14 mouse cellular contexts compared by ENCODE assay signal in the genomic region with DNA sequence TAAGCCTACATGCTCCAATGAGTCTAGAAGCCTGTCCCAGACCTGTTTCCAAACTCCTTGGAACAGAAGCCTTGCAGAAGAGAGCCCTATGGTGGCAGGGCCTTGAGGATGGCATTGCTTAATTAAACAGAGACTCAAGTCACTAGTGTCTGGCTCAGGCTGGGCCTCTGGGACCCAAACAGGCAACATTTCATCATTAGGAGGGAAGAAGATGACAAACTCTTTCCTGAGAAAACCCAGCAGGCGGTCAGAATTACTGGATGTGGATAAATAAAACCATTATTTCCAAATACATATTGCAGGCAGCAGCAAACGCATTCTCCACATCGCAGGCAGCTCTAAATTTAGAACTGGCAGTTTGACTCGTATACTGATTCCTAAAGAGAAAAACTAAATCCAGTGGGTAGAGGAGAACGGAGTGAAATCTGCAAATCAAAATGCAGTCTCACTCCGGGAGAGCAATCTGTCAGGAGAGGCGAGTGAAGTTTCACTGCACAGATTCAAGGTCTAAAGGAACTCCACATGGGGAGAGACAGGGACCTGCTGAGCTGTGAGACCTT.
DNase-seq lines count a peak whose midpoint lies in the region; ATAC-seq and TF ChIP-seq lines count a peak whose summit lies in the region.
"Had no signal": no experiment of that assay in that cellular context is flagged by ENCODE, and none has a peak within 500 bp of the region (broad histone marks: within the 10 kb centered on the region; RNA-seq: fewer than 3 reads in every experiment).

No protein-coding gene starts in this region.

- TF ChIP-seq POLR2A in kidney, adult 2 months (IDR thresholded peaks at IDR 0.05; ENCODE audit: low read depth, low read length), result no peak

- peak; percentile 7 for DNase-seq in kidney, adult 2 months
- no peak for DNase-seq in kidney, adult 18-20 months
- DNase-seq in lung, postnatal 25 days (ENCODE audit: low spot score), result no peak
- DNase-seq in 416B (ENCODE audit: low read depth), result peak; percentile 24
- peak; percentile 3 for DNase-seq in adipocyte (ENCODE audit: low spot score)
- DNase-seq in thymus, postnatal 4 days, result no peak
- DNase-seq: adrenal gland, postnatal 10 days; cerebellum, adult 8-10 months; heart, postnatal 36 days; kidney, postnatal 25 days; liver, postnatal 0 days; thymus, adult 2 months had no signal

- no peak overlapping the region for H3K27ac ChIP-seq in kidney, adult 2 months (ENCODE audit: insufficient read depth, low read depth, low read length)
- peak overlapping the region; percentile 27; the same call in 1 of the 2 replicates for H3K27ac ChIP-seq in lung, embryonic 15.5 days

- no peak overlapping the region for H3K9ac ChIP-seq in lung, embryonic 15.5 days
- H3K9ac ChIP-seq: liver, postnatal 0 days had no signal

- no peak overlapping the region for H3K4me3 ChIP-seq in kidney, adult 2 months (ENCODE audit: insufficient read depth, low read depth, low read length)
- no peak overlapping the region for H3K4me3 ChIP-seq in lung, embryonic 15.5 days

- no peaks in the 10 kb centered on the region for H3K4me1 ChIP-seq in kidney, adult 2 months (ENCODE audit: control insufficient read depth, insufficient read depth, low read length)
- H3K4me1 ChIP-seq in lung, embryonic 15.5 days, result peaks cover 25% of the 10 kb centered on the region

- H3K4me2 ChIP-seq in lung, embryonic 15.5 days, result no peak overlapping the region

- no peaks in the 10 kb centered on the region for H3K27me3 ChIP-seq in kidney, adult 2 months (replicated peaks; ENCODE audit: control insufficient read depth, insufficient read depth, low read length)
- no peaks in the 10 kb centered on the region for H3K27me3 ChIP-seq in lung, embryonic 15.5 days

- TF ChIP-seq CTCF in kidney, adult 2 months (conservative IDR thresholded peaks at IDR 0.05; ENCODE audit: insufficient read depth, insufficient read length, low read depth, low read length), result no peak

- H3K9me3 ChIP-seq in lung, embryonic 15.5 days, result no peaks in the 10 kb centered on the region

- 64% methylated on average over 7 of the region's 7 CpGs for WGBS in kidney, adult 2 months
- WGBS in lung, embryonic 15.5 days, result 47% methylated on average over 7 of the region's 7 CpGs

- no peak for ATAC-seq in lung, embryonic 15.5 days (ENCODE audit: borderline replicate concordance, extremely low read depth, low FRiP score, low TSS enrichment)
- ATAC-seq: inflammation-experienced regulatory T-cells, adult 6 months; liver, postnatal 0 days had no signal

- H3K36me3 ChIP-seq in kidney, adult 2 months (ENCODE audit: control insufficient read depth, insufficient read depth, low read length), result no peaks in the 10 kb centered on the region
- H3K36me3 ChIP-seq in lung, embryonic 15.5 days, result no peaks in the 10 kb centered on the region

Comparison
In these comparisons a context has a peak if more than half of its experiments do, and no peak if none do; other contexts are left out.
1. DNase-seq: peak in kidney, adult 2 months (single experiment), 416B (single experiment) and adipocyte (single experiment); none in kidney, adult 18-20 months (single experiment), lung, postnatal 25 days (single experiment) and thymus, postnatal 4 days (single experiment).